Mouse (Mus musculus): ENCODE data around the gene Akap13.

DNA sequence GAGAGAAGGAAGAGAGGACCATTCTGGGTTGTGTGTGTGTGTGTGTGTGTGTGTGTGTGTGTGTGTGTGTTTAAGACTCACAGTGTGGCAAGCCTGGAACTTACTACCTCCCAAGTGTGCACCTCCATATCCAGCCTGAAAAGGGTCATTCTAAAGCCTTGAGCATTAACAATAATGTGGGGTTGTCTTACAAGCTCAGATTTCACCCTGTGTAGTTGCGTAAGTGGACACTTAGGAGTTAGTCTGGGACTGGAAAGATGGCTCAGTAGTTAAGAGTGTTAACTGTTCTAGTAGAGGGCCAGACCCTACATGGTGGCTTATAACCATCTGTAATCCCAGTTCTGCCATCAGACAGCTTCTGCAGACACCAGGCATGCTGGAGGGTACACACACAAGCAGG is 18.7 kb downstream of the Akap13 start:
- TF ChIP-seq EP300 (IDR thresholded peaks at IDR 0.05; ENCODE audit: insufficient read depth, low read depth, low read length) (no peak), CTCF (IDR thresholded peaks at IDR 0.05) (no peak)

All from heart, adult 2 months (tissue).